Mouse (Mus musculus): ENCODE data around the gene Kat14.

- TF ChIP-seq POLR2A (IDR thresholded peaks at IDR 0.05; ENCODE audit: low read depth, low read length) (no peak), CTCF (conservative IDR thresholded peaks at IDR 0.05; ENCODE audit: insufficient read depth, insufficient read length, low read depth, low read length) (no peak)
Measured at GRCm38 (mm10) chr2:144330960-144331371, 37.8 kb upstream of the Kat14 start.
